Mouse (Mus musculus) testis, adult 2 months (tissue): ENCODE data around the gene Slc25a5.

Experiments used
- CTCF ChIP-seq: fragments of 200-500 bp; IDR thresholded peaks from 2 replicates; pipeline ENCODE4 v1.5.1; 2012; ENCODE audit warnings: low read depth, mild to moderate bottlenecking, inconsistent platforms, low read length, moderate library complexity; ENCODE audit not compliant: control insufficient read depth, insufficient read depth, insufficient replicate concordance
- POLR2A ChIP-seq: fragments of 200-500 bp; IDR thresholded peaks from 2 replicates; pipeline ENCODE4 v1.6.1; 2012; ENCODE audit warnings: low read depth, mild to moderate bottlenecking, inconsistent platforms, low read length, moderate library complexity; ENCODE audit not compliant: control insufficient read depth

DNA sequence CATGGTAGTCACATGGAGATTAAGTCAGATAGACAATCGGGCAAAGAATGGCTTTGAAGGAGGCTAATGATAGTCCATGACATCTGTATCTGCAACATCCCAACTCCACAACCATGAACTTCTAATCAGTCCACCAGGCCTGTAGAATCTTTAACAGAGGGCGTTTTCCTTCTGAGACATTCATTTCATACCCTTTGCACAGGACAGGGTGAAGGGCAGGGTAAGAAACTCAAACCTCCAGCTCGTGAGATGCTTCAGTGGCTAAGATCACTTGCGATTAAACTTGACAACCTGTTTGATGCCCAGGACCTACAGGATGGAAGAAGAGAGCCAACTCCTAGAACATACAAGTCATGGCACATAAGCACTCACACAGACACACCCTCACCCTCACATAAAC lies 19.6 kb downstream of the Slc25a5 start:
- TF ChIP-seq POLR2A = no peak
- no peak for TF ChIP-seq CTCF
